Mouse (Mus musculus): ENCODE data around the gene Acrv1.
"Not testable (repeated sequence)": the region's sequence is repeated elsewhere in the genome, so short reads cannot be mapped to it uniquely, and the experiment has no call there.

Acrv1 gene

DNA sequence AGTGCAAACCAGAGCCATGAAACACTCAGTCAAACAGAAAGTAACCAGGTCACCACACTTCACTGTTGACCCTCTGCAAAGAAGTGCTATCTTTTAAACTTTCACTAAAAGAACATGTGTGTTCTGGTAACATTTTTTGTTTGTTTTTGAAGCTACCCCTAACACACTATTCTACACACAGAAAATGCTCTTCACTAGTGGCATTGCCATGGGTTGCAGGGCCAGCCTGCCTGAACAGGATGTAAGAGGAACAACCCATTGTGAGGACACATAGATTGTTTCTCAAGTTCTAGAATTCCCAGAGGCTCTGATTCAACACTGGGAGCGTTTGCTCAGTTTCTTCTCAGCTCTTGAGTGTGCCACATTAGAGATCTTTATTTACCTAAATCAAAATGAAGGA, at the start of gene Acrv1:
Gene Acrv1 (plus strand): TSS at position 301 of the 400 bp plus-strand sequence.
- no peak for DNase-seq (ENCODE audit: low spot score in 2 of 2)

GRCm38 (mm10) chr9:36643276-36643675, 49.7 kb upstream of the Acrv1 start, which contains the start of gene A630095E13Rik:
A630095E13Rik (minus strand) TSS chr9:36643376.
- not testable (repeated sequence) for DNase-seq (ENCODE audit: low spot score in 2 of 2)

DNA sequence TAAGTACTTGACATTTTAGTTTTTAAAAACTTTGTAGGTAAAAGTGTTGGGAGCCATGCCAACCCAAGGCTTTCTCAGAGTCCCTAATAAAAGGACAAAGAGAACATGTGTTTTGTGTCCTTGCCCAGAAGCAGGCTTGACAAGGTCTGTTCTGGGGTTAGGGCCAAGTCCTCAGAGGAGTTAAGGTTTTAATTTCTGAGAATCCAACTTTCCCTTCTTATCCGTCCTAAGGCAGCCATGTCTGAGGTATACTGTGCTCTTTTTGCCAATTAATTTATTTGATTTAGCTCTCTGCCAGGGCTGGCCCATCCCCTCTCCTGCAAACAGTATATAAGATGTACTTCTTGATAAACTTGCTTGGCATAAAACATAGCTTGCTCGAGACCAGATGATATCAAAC, 11.6 kb upstream of the Acrv1 start:
- no peak for DNase-seq (ENCODE audit: low spot score in 2 of 2)

DNA sequence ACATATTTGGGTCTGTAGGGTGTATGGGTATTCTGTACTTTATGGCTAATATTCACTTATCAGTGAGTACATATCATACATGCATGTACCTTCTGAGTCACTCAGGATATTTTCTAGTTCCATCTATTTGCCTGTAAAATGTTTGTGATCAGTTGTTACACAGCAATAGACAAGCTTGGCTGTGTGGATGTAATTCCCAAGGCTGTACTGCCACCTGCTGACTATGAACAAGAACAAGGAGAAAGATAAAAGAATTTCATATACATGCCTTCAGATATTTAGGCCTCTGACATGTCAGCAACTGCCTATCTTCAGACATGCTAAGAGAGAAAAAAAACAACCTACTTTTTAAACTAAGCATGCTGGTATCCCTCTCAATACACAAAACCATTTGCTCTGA, 5.7 kb upstream of the Acrv1 start:
- peak; percentile 14 to 17 for DNase-seq (ENCODE audit: low spot score in 2 of 2)

- no peak for DNase-seq (ENCODE audit: low spot score in 2 of 2)
Observed at GRCm38 (mm10) chr9:36694276-36694675, 1.3 kb downstream of the Acrv1 start.

- DNase-seq (ENCODE audit: low spot score in 2 of 2), result no peak
Observed at GRCm38 (mm10) chr9:36705923-36706322, 12.9 kb downstream of the Acrv1 start.

- DNase-seq (ENCODE audit: low spot score in 2 of 2), result no peak
Observed at GRCm38 (mm10) chr9:36707304-36707703, 14.3 kb downstream of the Acrv1 start.

GRCm38 (mm10) chr9:36716624-36717023, 23.6 kb downstream of the Acrv1 start:
- DNase-seq (ENCODE audit: low spot score in 2 of 2), result peak in 1 of 2 experiments; percentile 3

DNA sequence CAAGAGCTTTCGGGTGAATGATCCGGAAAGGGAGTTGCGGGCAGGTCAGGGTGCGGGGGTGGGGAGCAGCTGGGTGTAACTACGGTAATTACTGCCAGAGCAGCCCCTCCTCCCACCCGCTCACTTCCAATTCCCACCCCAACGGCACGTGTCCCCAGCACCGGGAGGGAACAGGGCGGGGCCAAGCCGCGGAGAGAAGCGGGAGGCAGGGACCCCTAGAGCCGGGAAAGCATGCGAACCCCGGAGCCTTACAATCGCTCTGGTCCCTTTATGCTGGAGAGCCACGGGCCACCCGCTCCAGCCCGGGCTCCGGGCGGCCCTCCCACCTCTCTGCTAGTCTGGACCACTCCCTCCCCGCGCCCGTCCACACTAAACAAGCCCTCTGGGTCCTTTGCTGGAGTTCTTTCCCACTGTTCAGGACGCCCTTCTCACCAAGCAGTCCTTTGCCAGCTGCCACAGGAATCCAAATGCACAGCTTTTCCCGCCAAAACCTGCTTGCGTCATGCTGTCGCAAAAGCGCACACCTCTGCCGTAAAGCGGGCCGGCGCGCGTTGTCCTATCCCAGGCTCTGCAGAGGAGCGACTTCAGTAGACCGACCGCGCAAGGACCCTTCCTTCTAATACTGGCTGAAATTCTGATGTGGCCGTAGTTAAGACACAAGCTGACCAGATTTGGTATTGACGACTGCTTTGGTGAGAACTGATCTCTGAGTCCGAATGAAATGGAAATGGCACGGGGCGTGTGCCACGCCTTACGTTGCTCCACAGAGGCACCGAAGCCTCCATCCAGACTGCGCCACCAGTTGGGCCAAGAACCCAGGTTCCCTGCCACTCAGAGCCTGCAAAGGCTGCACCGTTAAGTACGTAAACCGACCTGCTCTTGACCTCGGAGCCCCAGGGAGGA, 33.4 kb downstream of the Acrv1 start:
- DNase-seq (ENCODE audit: low spot score in 2 of 2), result peak; percentile 95

- DNase-seq (ENCODE audit: low spot score in 2 of 2), result no peak
Observed at GRCm38 (mm10) chr9:36727034-36727755, 34.2 kb downstream of the Acrv1 start, which contains the start of gene Chek1. Chek1 (minus strand) TSS chr9:36727065.

All from right cerebral cortex, adult 2 months (tissue).